Mouse (Mus musculus) kidney, adult 11 months (tissue): ENCODE measurements around the gene Aarsd1.
"Not testable (repeated sequence)": the region's sequence is repeated elsewhere in the genome, so short reads cannot be mapped to it uniquely, and the experiment has no call there.

Experiments
- DNase-seq: peaks from one replicate; pipeline ENCODE4 v3.0.0; 2022

Aarsd1 gene

DNA sequence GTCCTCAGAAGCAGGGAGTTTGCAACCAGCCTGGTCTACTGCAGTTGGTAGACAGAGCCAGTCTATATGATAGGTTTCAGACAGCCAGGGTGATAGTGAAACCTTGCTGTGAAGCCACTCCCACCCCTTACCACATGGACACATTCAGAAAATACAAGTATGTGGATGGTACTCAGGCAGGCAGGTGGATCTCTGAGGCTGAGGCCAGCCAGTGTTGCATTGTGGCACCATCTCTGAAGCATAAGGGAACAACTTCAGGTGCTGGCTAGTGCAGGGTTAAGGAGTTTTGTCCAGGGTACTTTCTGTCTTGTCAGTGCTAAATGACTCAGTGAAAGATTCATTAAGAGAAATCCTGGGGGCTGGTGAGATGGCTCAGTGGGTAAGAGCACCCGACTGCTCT is 28.9 kb upstream of the Aarsd1 start:
- DNase-seq, result no peak

DNA sequence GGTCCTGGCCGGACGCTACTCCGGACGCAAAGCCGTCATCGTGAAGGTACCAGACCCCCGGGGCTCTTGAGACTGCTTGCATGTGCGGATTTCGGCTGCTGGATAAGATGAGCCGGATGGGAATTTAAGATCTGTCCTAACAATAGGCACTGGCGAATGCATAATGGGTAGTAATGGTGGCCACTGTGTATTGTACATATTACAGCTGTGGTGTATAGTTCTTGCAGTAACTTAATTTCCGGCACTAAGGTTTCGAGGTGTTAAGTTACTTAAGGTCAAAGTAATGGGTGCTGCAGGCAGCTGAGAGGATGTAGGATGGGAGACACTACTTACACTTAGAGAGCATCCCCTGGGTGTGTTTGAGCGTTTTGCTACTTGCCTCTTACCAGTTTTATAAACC is 25.3 kb upstream of the Aarsd1 start:
- no peak for DNase-seq

DNA sequence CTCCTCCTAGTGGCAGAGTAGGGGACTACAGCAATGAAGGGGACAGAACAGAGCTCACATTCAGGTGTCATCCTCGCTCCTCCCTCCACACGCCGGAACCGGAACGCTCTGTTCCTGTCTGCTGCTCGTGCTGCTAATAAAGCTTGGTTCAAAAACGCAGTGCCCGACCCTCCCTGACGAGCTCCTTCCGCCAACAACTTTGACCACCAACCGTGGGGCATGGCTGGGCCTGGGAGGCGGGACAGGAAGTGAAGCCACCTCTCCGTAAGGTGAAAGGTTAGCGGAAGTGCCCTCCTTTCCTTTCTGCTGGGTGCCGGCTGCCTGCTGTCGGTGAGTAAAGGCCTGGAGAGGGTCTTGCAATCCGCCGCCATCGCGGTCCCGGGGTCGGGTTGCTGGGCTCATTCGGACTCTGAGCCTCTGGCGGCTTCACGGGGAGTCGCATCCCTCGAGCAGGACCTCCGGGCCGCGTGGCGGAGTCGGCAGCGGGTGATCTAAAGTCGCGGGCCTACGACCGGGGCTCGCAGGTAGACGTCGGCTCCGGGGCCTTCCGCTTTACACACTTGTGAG is 24.8 kb upstream of the Aarsd1 start, which contains the start of gene Rpl27:
Gene Rpl27, plus strand, starts transcription at position 172 of the 567 bp plus-strand sequence.
- peak; percentile 98 for DNase-seq

DNA sequence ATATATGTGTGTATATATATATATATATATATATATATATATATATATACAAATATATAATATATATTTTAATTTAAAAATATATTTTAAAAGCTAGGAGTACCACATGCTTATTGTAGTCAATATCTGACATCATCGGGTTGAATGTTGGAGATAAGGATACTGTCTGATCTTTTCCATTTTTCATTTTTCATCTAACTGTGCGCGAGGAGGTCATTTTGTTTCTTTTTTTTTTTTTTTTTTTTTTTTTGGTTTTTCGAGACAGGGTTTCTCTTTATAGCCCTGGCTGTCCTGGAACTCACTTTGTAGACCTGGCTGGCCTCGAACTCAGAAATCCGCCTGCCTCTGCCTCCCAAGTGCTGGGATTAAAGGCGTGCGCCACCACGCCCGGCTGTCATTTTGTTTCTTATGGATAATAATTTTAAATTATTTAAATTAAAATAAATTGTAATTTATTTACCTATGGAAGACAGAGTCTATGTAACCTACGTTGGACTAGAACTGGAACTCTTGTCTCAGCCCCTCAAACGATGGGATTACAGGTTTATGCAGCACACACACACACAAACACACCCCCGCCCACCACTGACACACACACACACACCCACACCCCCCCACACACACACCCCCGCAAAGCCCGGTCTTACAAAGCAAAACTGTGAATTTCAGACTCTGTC is 24.2 kb upstream of the Aarsd1 start:
- DNase-seq, result not testable (repeated sequence)

- not testable (repeated sequence) for DNase-seq
Observed at GRCm38 (mm10) chr11:101438006-101438405, 20.6 kb upstream of the Aarsd1 start.

- no peak for DNase-seq
Observed at GRCm38 (mm10) chr11:101436916-101437315, 19.5 kb upstream of the Aarsd1 start.

DNA sequence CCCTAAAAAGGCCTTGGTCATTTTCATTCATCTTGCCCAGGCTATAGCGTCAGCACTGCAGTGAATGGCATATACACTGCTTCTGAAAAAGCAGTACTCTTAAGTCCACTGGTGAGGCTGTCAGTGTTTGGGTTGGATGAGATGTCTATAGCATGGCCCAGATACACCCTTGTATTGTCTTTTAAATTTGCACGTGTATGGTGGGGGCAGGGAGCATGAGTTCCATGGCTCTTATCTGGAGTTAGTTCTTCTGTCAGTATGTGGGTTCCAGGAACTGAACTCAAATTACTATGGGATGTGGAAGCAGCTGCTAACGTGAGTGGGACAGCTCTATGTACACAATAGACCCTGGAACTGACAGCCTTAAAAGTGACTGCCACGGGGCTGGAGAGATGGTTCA is 18.4 kb upstream of the Aarsd1 start:
- no peak for DNase-seq

- no peak for DNase-seq
Observed at GRCm38 (mm10) chr11:101433396-101433795, 16.0 kb upstream of the Aarsd1 start.

DNA sequence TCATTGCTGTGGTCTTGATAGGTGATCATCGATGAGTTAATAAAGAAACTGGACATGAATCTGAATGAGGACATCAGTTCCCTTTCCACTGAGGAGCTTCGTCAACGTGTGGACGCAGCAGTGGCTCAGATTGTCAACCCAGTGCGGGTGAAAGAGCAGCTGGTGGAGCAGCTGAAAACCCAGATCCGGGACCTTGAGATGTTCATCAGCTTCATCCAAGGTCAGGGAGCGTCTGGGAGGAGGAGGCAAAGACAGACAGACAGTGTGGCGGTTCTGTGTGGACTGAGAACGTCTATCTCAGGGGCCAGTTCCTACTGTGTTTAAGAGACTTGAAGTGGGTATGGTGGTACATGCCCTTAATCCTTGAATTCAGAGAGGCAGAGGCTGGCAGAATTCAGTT is 13.9 kb upstream of the Aarsd1 start:
- no peak for DNase-seq

- DNase-seq, result no peak
Observed at GRCm38 (mm10) chr11:101426165-101426564, 8.8 kb upstream of the Aarsd1 start.

- peak; percentile 95 for DNase-seq
Observed at GRCm38 (mm10) chr11:101424925-101425813, 7.8 kb upstream of the Aarsd1 start, which contains the start of the genes Rundc1 and Ptges3l. Rundc1 (plus strand) TSS chr11:101425085. Ptges3l (minus strand) TSS chr11:101425333.

DNA sequence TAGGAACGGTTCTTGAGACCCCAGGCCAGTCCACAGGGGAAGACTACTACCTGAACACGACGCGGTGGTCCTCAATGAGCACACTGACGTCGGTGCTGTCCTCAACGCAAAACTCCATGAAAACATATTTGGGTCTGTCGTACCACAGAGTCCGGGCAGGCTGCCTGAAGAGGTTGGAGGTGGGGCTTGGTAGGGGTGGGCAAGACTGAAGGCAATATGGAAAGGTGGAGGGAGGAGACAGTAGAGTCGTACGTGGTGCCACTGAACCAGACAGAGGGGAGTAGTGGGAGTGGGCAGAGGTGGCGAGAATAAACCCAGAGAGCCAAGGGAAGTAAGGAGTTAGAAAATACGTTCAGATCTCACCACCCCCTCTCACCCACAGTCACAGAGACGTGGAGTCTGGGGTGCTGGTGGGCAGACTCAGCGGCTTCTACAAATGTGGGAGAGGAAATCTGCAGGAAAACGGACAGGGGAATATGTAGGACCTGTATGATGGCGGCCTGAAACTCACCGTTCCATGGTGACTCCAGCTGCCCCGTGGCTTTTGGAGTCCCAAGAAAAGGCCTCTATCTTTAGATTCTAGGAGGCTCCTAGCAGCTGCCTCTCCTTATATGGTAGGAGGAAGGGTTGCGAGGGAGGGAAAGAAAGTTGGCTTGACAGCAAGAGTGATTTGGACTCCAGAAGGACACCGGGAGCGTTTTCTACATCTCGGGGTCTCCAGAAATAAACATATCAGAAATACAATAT is 6.9 kb upstream of the Aarsd1 start, which contains the start of gene Gm27029:
Gene Gm27029, minus strand, starts transcription at position 692 of the 747 bp plus-strand sequence.
- peak; percentile 24 for DNase-seq

GRCm38 (mm10) chr11:101420148-101420547 is 2.7 kb upstream of the Aarsd1 start:
- DNase-seq, result no peak

- no peak for DNase-seq
Observed at GRCm38 (mm10) chr11:101419610-101420009, 2.2 kb upstream of the Aarsd1 start.

GRCm38 (mm10) chr11:101418991-101419390 is 1.6 kb upstream of the Aarsd1 start:
- DNase-seq, result no peak

- DNase-seq, result no peak
Observed at GRCm38 (mm10) chr11:101416433-101417100, 848 bp downstream of the Aarsd1 start.

DNA sequence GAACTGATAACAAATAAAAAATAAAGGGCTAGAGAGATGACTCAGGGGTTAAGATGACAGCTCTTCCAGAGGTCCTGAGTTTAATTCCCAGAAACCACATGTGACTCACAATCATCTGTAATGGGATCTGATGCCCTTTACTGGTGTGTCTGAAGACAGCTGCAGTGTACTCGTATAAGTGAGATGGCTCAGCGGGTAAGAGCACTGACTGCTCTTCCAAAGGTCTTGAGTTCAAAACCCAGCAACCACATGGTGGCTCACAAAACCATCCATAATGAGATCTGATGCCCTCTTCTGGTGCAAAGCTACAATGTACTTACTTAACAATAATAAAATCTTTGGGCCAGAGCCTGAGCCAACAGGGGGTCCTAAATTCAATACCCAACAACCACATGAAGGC is 2.1 kb downstream of the Aarsd1 start:
- DNase-seq, result no peak

DNA sequence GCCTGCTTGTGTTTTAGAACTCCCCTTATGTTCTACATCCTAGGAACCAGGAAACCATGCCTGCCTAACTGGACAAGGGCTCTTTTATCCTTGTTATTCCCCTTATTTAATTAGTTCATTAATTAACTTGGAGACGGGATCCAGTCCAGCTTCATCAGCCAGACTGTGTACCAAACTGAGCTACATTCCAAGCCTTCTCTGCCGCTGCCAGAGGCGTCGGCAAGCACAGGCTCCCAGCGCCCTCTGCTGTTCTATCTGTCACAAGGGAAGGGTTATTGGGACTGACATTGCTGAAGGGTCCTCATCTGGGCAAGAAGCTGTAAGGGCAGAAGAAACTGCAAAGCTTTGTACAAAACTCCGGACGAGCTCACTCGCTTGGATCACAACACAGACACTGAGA is 22.3 kb downstream of the Aarsd1 start:
- peak; percentile 77 for DNase-seq

DNA sequence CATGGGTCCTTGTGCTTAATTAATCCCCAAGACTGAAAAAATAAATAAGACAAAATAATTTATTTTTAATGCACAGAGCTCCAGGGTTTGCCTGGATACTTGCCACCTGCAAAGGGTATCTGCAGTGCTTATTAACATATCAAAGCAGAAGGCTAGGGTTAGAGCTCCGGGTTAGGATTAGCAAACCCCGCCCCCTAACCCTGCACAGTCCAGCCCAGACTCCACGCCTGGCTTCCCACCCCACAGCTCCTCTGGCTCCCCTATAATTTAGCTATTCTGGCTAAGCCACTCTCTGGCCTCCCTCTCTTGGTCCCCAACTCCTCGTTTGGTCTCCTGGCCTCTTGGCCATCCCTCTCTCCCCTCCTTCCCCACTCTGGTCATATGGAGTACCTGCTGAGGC is 35.6 kb downstream of the Aarsd1 start:
- DNase-seq, result no peak

DNA sequence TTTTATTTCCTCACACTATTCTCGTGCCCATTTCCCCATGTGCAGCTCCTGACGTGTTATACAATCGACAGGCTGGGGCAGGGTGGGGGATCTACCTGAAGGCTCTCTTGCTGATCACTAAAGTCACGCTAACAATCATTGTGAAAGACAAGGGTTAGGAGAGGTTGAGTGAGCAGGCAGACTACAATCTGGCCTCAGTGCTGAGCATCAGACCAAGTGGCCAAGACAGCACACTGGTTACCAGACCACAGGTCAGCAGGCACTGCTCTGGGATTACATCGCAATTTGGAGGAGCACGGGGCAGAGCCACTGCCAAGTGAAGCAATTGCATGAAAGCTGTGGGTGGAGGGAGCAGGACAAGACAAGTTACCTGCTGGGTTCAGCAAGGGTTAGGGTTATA is 38.5 kb downstream of the Aarsd1 start:
- DNase-seq, result peak; percentile 59

DNA sequence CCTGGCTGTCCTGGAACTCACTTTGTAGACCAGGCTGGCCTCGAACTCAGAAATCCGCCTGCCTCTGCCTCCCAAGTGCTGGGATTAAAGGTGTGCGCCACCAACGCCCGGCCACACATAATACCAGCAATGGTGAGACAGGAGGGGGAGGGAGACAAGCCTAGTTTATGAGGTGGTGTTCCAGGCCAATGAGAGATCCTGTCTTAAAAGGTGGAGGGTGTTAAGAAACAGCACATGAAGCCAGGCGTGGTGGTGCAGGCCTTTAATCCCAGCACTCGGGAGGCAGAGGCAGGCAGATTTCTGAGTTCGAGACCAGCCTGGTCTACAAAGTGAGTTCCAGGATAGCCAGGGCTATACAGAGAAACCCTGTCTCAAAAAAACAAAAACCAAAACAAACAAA is 39.2 kb downstream of the Aarsd1 start:
- DNase-seq, result not testable (repeated sequence)

DNA sequence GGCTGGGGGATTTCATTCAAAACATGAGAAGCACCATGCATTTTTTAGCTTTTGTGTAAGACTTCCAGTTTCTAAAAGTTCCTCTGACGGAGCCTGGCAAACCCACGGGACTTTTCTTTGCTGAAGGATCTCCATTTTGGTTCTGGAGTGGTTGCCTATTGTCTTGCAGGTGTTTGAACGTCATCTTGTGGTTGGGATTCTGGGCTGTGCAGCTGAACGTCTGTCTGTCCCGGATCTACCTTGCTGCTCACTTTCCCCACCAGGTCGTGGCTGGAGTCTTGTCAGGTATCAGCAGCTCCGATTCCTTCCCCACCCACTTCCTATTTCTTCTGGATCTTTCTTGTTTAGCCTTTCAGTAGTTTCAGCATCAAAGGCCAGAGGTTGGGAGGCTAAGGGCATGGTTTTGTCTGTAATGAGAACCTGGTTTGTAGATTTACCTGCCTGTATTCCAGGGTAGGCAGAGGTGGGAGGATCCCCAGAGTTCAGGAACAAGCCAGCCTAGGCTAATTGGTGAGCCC is 42.9 kb downstream of the Aarsd1 start:
- no peak for DNase-seq
